Mouse (Mus musculus): Measurements from ENCODE around the gene Rem1. TPM values are rescaled to one million over a fixed set of nuclear protein-coding genes. Genes with fewer than 3 reads are reported as not detected.
A peak's percentile ranks its signal among the peaks of the same experiment; 100 is the strongest.

Rem1 gene
- total and polyA plus RNA-seq, 2 experiments from 2014 or later, result 10.2 to 12.5 TPM

DNA sequence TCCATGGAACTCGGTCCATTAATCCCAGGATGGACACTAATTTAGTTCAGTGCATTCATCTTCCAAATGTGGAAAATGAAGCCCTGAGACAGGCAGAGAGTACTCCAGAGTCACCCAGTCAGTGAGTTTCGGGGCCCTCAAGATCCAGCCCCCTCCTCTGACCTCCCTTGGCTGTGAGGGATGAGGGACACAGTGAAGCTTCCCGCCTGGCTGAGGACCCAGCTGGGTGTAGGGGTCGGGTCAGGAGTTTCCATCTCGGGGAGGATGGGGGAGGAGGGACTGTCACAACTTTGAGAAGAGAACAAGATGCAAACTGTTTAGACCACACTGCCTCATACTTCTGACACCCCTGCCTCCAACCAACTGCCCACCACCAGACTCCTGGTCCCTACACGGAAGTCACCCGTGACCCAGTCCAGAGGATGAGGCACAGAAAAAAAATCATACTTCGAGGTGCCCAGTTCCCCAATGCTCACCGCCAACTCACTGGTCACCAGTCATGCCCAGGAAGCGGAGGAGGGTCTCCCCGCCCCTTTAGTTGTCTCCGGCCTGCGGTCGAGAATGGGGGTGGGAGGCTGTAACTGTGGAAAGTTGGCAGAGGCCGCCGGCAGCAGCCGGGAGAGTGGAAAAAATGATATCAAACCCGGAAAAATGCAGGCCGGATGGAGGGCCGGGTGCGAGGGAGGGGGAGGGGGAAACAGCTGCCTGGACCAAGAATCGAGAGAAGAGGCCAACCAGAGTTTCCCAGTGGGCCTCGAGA lies 9.7 kb downstream of the Rem1 start:
- Histone ChIP-seq H3K4me1 (ENCODE audit: control insufficient read depth, insufficient read depth) (peaks cover 16% of the 10 kb centered on the region; the same call in 1 of the 2 replicates), H3K4me3 (ENCODE audit: low read depth, low read length) (no peak overlapping the region), H3K27me3 (ENCODE audit: control insufficient read depth, insufficient read depth, low read length) (0 out of 2 replicates have a peak, but pooled peaks cover 5% of the 10 kb centered on the region), H3K36me3 (replicated peaks; ENCODE audit: control insufficient read depth, insufficient read depth, low read length) (no peaks in the 10 kb centered on the region), H3K9ac (replicated peaks; ENCODE audit: low read depth, low read length) (no peak overlapping the region), H3K9me3 (replicated peaks; ENCODE audit: control insufficient read depth, low read length) (no peaks in the 10 kb centered on the region), H3K4me2 (ENCODE audit: low read depth, low read length) (no peak overlapping the region), H3K27ac (ENCODE audit: low read depth) (peak overlapping the region; percentile 65)
- peak; percentile 77 for DNase-seq (ENCODE audit: low spot score)
- ATAC-seq (ENCODE audit: insufficient read depth, low read depth), result peak; percentile 59
- 41% methylated on average over 23 of the region's 23 CpGs for WGBS
- TF ChIP-seq EP300 (IDR thresholded peaks at IDR 0.05; ENCODE audit: low read depth) (peak; percentile 92), CTCF (IDR thresholded peaks at IDR 0.05; ENCODE audit: low read depth) (no peak)

DNA sequence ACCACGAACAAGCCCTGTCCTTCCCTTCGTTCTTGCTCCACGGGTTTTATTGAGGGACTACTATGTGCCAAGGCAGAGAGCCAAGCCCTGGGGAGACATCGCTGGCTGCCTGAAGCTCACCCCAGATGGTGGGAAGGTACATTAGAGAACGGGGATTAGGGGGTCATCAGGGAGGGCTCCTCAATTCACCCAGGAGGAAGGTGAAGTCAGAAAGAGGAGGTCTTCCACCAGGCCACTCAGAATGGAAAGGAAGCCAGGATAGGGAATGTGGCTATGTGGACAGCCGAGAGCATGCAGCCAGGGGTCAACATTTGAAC lies 10.2 kb downstream of the Rem1 start:
- Histone ChIP-seq H3K4me3 (ENCODE audit: low read depth, low read length) (no peak overlapping the region), H3K9ac (replicated peaks; ENCODE audit: low read depth, low read length) (no peak overlapping the region), H3K27me3 (ENCODE audit: control insufficient read depth, insufficient read depth, low read length) (0 out of 2 replicates have a peak, but pooled peaks cover 5% of the 10 kb centered on the region), H3K9me3 (replicated peaks; ENCODE audit: control insufficient read depth, low read length) (no peaks in the 10 kb centered on the region), H3K27ac (ENCODE audit: low read depth) (peak overlapping the region; percentile 65), H3K4me2 (ENCODE audit: low read depth, low read length) (no peak overlapping the region), H3K36me3 (replicated peaks; ENCODE audit: control insufficient read depth, insufficient read depth, low read length) (no peaks in the 10 kb centered on the region), H3K4me1 (ENCODE audit: control insufficient read depth, insufficient read depth) (peaks cover 16% of the 10 kb centered on the region; the same call in 1 of the 2 replicates)
- ATAC-seq (ENCODE audit: insufficient read depth, low read depth) (no peak), DNase-seq (ENCODE audit: low spot score) (no peak)
- 50% methylated on average over 6 of the region's 6 CpGs for WGBS
- TF ChIP-seq EP300 (IDR thresholded peaks at IDR 0.05; ENCODE audit: low read depth) (no peak; the same call in 1 of the 2 replicates), CTCF (IDR thresholded peaks at IDR 0.05; ENCODE audit: low read depth) (no peak)

DNA sequence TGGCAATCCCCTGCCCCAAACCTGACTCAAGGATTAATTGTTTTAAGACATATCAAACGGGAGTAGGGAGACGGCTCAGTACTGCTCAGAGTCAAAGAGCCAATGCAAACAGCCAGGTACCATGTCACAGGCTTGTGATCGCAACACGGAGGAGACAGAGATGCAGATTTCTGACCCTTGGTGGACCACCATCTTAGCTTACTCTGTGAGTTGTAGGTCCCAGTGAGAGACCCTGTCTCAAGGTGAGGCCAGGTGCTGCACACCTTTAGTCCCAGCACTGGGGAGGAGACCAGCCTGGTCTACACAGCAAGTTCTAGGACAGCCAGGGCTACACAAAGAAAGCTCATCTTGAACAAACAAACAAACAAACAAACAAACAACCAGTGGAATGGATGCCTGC lies 10.6 kb downstream of the Rem1 start:
- ATAC-seq (ENCODE audit: insufficient read depth, low read depth) (no peak), DNase-seq (ENCODE audit: low spot score) (no peak)
- Histone ChIP-seq H3K9me3 (replicated peaks; ENCODE audit: control insufficient read depth, low read length) (no peaks in the 10 kb centered on the region), H3K27me3 (ENCODE audit: control insufficient read depth, insufficient read depth, low read length) (0 out of 2 replicates have a peak, but pooled peaks cover 5% of the 10 kb centered on the region), H3K4me1 (ENCODE audit: control insufficient read depth, insufficient read depth) (peaks cover 16% of the 10 kb centered on the region; the same call in 1 of the 2 replicates), H3K4me2 (ENCODE audit: low read depth, low read length) (no peak overlapping the region), H3K4me3 (ENCODE audit: low read depth, low read length) (no peak overlapping the region), H3K9ac (replicated peaks; ENCODE audit: low read depth, low read length) (no peak overlapping the region), H3K27ac (ENCODE audit: low read depth) (peak overlapping the region; percentile 65), H3K36me3 (replicated peaks; ENCODE audit: control insufficient read depth, insufficient read depth, low read length) (no peaks in the 10 kb centered on the region)
- TF ChIP-seq EP300 (IDR thresholded peaks at IDR 0.05; ENCODE audit: low read depth) (no peak), CTCF (IDR thresholded peaks at IDR 0.05; ENCODE audit: low read depth) (no peak)
- 82% methylated on average over 4 of the region's 4 CpGs for WGBS

DNA sequence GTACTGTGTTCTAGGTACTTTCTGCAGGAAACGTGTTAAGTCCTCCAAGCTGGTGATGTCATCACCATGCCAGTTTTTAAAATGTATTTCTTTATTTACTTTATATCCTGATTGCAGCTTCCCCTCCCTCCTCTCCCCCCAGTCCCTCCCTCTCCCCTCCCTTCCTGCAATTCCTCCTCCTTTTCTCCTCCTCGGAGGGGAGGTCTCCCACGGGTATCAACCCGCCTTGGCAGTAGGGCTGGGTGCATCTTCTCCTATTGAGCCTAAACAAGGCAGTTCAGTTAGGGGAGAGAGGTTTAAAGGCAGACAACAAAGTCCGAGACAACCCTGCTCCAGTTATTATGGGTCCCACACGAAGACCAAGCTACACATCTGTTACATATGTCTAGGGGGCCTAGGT lies 12.1 kb downstream of the Rem1 start:
- no peaks in the 10 kb centered on the region for H3K9me3 ChIP-seq (replicated peaks; ENCODE audit: control insufficient read depth, low read length)
- 68% methylated on average over 6 of the region's 6 CpGs for WGBS

DNA sequence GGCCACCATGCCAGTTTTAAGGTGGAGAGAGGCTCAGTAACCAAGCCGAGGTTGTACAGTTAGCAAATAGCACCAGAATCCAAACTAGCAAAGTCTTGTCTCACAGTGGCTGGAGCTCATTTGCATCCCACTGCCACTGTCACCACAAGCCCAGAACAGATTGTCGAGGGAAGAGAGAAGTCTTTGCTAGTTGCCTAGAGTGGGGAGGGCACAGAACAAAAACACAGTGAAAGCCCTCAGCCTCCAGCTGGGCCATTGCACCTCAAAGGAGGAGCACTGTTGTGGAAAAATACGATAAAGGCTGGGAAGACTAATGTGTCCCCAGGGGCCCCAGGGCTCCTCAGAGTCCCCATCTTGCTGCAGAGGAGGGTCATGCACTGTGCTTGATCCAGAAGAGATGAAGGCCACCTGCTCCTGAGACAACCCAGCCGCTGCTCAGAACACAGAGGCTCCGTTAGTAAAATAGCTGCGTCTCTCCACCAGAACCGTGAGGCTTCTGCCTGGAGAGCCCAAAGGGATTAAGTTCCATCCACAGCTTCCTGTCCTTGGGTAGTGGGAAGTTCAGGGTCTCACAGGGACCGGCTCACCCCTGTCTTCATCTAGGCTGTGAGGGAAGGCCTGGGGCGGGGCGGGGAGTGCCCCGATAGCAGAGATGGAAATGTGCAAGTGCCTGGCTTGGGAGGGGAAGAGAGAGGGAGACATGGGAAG lies 12.8 kb downstream of the Rem1 start:
- Histone ChIP-seq H3K4me3 (ENCODE audit: low read depth, low read length) (no peak overlapping the region), H3K27ac (ENCODE audit: low read depth) (peak overlapping the region; percentile 75), H3K4me1 (ENCODE audit: control insufficient read depth, insufficient read depth) (0 out of 2 replicates have a peak, but pooled peaks cover 10% of the 10 kb centered on the region), H3K36me3 (replicated peaks; ENCODE audit: control insufficient read depth, insufficient read depth, low read length) (no peaks in the 10 kb centered on the region), H3K9ac (replicated peaks; ENCODE audit: low read depth, low read length) (no peak overlapping the region), H3K27me3 (ENCODE audit: control insufficient read depth, insufficient read depth, low read length) (no peaks in the 10 kb centered on the region), H3K9me3 (replicated peaks; ENCODE audit: control insufficient read depth, low read length) (no peaks in the 10 kb centered on the region), H3K4me2 (ENCODE audit: low read depth, low read length) (no peak overlapping the region)
- peak; percentile 32 for DNase-seq (ENCODE audit: low spot score)
- peak; percentile 40 for ATAC-seq (ENCODE audit: insufficient read depth, low read depth)
- 21% methylated on average over 11 of the region's 11 CpGs for WGBS
- TF ChIP-seq CTCF (IDR thresholded peaks at IDR 0.05; ENCODE audit: low read depth) (no peak), EP300 (IDR thresholded peaks at IDR 0.05; ENCODE audit: low read depth) (no peak)

More for the DNA sequence above, 12.1 kb downstream of the Rem1 start:
- TF ChIP-seq CTCF (IDR thresholded peaks at IDR 0.05; ENCODE audit: low read depth), result no peak
- no peak for TF ChIP-seq EP300 (IDR thresholded peaks at IDR 0.05; ENCODE audit: low read depth)
- no peak overlapping the region for H3K4me3 ChIP-seq (ENCODE audit: low read depth, low read length)
- H3K9ac ChIP-seq (replicated peaks; ENCODE audit: low read depth, low read length), result no peak overlapping the region
- no peaks in the 10 kb centered on the region for H3K36me3 ChIP-seq (replicated peaks; ENCODE audit: control insufficient read depth, insufficient read depth, low read length)
- H3K27me3 ChIP-seq (ENCODE audit: control insufficient read depth, insufficient read depth, low read length), result no peaks in the 10 kb centered on the region
- DNase-seq (ENCODE audit: low spot score), result no peak
- H3K27ac ChIP-seq (ENCODE audit: low read depth), result peak overlapping the region; percentile 75
- 0 out of 2 replicates have a peak, but pooled peaks cover 10% of the 10 kb centered on the region for H3K4me1 ChIP-seq (ENCODE audit: control insufficient read depth, insufficient read depth)
- no peak for ATAC-seq (ENCODE audit: insufficient read depth, low read depth)
- H3K4me2 ChIP-seq (ENCODE audit: low read depth, low read length), result no peak overlapping the region

Data from heart, postnatal 0 days (tissue).